Comparison of ENCODE assay signal across 8 mouse cellular contexts in genomic region chrX:74429290-74429821, GRCm38 (mm10). TPM values are rescaled to one million over a fixed set of nuclear protein-coding genes. Genes with fewer than 3 reads are reported as not detected.
A peak's percentile ranks its signal among the peaks of the same experiment; 100 is the strongest.
DNase-seq lines count a peak whose midpoint lies in the region; ATAC-seq lines count a peak whose summit lies in the region.

No protein-coding gene starts in this region.

- H3K27me3 ChIP-seq in hindbrain, embryonic 16.5 days (replicated peaks; ENCODE audit: control insufficient read depth, insufficient read depth, low read length), result no peaks in the 10 kb centered on the region

- H3K9ac ChIP-seq in hindbrain, embryonic 16.5 days (ENCODE audit: low read depth, low read length), result peak overlapping the region; percentile 62

- peak overlapping the region; percentile 83 for H3K27ac ChIP-seq in hindbrain, embryonic 16.5 days (ENCODE audit: low read depth, low read length)

- peak overlapping the region; percentile 62 for H3K4me2 ChIP-seq in hindbrain, embryonic 16.5 days (ENCODE audit: low read length)

- ATAC-seq in hindbrain, embryonic 16.5 days, result peak; percentile 71

- peak; percentile 91 for DNase-seq in R1 (ENCODE audit: low read depth, low spot score)
- DNase-seq in cerebellum, postnatal 14 days, result peak; percentile 66 to 72
- DNase-seq in gastrocnemius, adult 18-20 months (ENCODE audit: low spot score), result peak; percentile 75
- peak; percentile 52 for DNase-seq in left cerebral cortex, adult 11 months (ENCODE audit: low spot score)
- peak; percentile 89 for DNase-seq in lung, postnatal 36 days
- peak; percentile 91 for DNase-seq in retina, postnatal 1 day
- peak; percentile 67 for DNase-seq in thymus, postnatal 4 days

- H3K4me1 ChIP-seq in hindbrain, embryonic 16.5 days (ENCODE audit: control insufficient read depth, insufficient read depth, low read depth, low read length), result peaks cover 7% of the 10 kb centered on the region

- H3K36me3 ChIP-seq in hindbrain, embryonic 16.5 days (ENCODE audit: control insufficient read depth, insufficient read depth, low read length), result no peaks in the 10 kb centered on the region

- WGBS in hindbrain, embryonic 16.5 days, result 28% methylated on average over 22 of the region's 22 CpGs

- H3K9me3 ChIP-seq in hindbrain, embryonic 16.5 days (ENCODE audit: control insufficient read depth, low read length), result no peaks in the 10 kb centered on the region

- H3K4me3 ChIP-seq in hindbrain, embryonic 16.5 days (ENCODE audit: low read length), result peak overlapping the region; percentile 57

RNA-seq across cellular contexts. Expression of gene G6pdx, which starts 0.4 kb away (rescaled TPM):
- 1 to 10 TPM; 2.6 to 3.8 TPM for total RNA-seq in gastrocnemius, adult 18-20 months (2021)
- 46.0 and 50.8 TPM in 2 replicates for polyA plus RNA-seq in hindbrain, embryonic 16.5 days (2015; fragmentation: Nextera tagmentation; extraction: Ambion mirVana)

RNA-seq across cellular contexts. Expression of gene Ikbkg, which starts 36.3 kb away (rescaled TPM):
- 10 to 100 TPM; 19.6 to 23.1 TPM for total RNA-seq in gastrocnemius, adult 18-20 months (2021)
- 14.3 and 17.1 TPM in 2 replicates for polyA plus RNA-seq in hindbrain, embryonic 16.5 days (2015; fragmentation: Nextera tagmentation; extraction: Ambion mirVana)

RNA-seq across cellular contexts. Expression of gene Fam3a, which starts 36.3 kb away (rescaled TPM):
- 10 to 100 TPM; 13.4 to 16.7 TPM for total RNA-seq in gastrocnemius, adult 18-20 months (2021)
- 35.5 and 37.9 TPM in 2 replicates for polyA plus RNA-seq in hindbrain, embryonic 16.5 days (2015; fragmentation: Nextera tagmentation; extraction: Ambion mirVana)

RNA-seq across cellular contexts. Expression of gene Gm6880, which starts 51.8 kb away (rescaled TPM):
- not detected for total RNA-seq in gastrocnemius, adult 18-20 months (2021)
- not detected in 2 replicates for polyA plus RNA-seq in hindbrain, embryonic 16.5 days (2015; fragmentation: Nextera tagmentation; extraction: Ambion mirVana)

RNA-seq across cellular contexts. Expression of gene Slc10a3, which starts 56.2 kb away (rescaled TPM):
- total RNA-seq in gastrocnemius, adult 18-20 months (2021), result 1 to 10 TPM; 1.9 to 3.8 TPM
- 7.5 and 8.2 TPM in 2 replicates for polyA plus RNA-seq in hindbrain, embryonic 16.5 days (2015; fragmentation: Nextera tagmentation; extraction: Ambion mirVana)

Comparison
In these comparisons a context has a peak if more than half of its experiments do, and no peak if none do; other contexts are left out.
1. Peak in every context shown above with its lines: DNase-seq, ATAC-seq, H3K4me3 ChIP-seq and H3K27ac ChIP-seq.